13 mouse cellular contexts compared by ENCODE assay signal in the genomic region with DNA sequence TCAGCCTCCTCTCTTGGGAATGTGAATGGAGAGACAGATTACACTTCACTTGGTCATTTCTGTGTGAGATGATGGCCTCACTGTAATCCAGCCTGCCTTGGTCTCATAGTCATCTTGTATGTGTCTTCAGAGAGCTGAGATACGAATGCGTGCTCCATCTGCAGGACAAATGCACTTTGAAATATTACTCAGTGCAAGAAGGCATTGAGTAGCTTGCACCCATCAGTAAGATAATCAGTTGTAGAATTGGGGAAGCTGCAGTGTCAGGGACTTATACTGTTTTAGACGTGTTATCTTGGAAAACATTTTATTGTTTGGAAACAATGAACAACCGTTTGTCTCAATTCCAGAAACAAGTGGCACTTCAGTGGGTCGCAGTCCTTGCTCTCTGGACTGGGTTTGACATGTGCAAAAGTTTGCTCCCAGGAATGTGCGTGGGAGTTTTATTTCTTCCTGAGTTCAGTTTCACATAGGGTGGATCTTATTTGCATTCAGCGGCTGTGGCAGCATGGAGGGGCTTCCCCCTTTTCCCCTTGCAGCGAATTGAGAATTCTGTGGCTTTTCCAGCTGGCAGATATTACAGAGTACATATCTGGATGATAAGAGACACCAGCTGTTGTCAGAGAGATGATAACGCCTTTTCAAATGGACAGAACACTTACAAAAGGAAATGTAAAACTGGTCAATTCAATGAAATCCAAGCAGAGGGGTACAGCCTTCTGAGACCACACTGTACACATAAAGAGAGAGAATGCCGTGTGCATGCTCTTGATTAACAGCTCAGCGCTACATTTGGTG. TPM values are rescaled to one million over a fixed set of nuclear protein-coding genes. Genes with fewer than 3 reads are reported as not detected.
DNase-seq lines count a peak whose midpoint lies in the region; ATAC-seq and TF ChIP-seq lines count a peak whose summit lies in the region.
"Had no signal": no experiment of that assay in that cellular context is flagged by ENCODE, and none has a peak within 500 bp of the region (broad histone marks: within the 10 kb centered on the region; RNA-seq: fewer than 3 reads in every experiment).

No protein-coding gene starts in this region.

- ATAC-seq in lung, embryonic 14.5 days (ENCODE audit: insufficient read depth): peak; percentile 35; the same call in 1 of the 2 replicates
- peak; percentile 35 for ATAC-seq in liver, embryonic 13.5 days (ENCODE audit: low read depth)
- ATAC-seq: activated CD4-positive, CD25-positive, alpha-beta regulatory T cell, adult 4 months had no signal

- no peaks in the 10 kb centered on the region for H3K36me3 ChIP-seq in heart, embryonic 10.5 days
- no peaks in the 10 kb centered on the region for H3K36me3 ChIP-seq in lung, embryonic 14.5 days (ENCODE audit: insufficient read depth)
- H3K36me3 ChIP-seq in liver, embryonic 13.5 days: no peaks in the 10 kb centered on the region

- no peak overlapping the region for H3K9ac ChIP-seq in lung, embryonic 14.5 days
- H3K9ac ChIP-seq in liver, embryonic 13.5 days: peak overlapping the region; percentile 47; the same call in 1 of the 2 replicates

- no peak for TF ChIP-seq CTCF in lung, embryonic 14.5 days (IDR thresholded peaks at IDR 0.05; ENCODE audit: low read depth)

- no peaks in the 10 kb centered on the region for H3K9me3 ChIP-seq in heart, embryonic 10.5 days
- H3K9me3 ChIP-seq in lung, embryonic 14.5 days (ENCODE audit: low read depth, low read length): no peaks in the 10 kb centered on the region
- H3K9me3 ChIP-seq in liver, embryonic 13.5 days (replicated peaks): no peaks in the 10 kb centered on the region

- no peak overlapping the region for H3K4me3 ChIP-seq in heart, embryonic 10.5 days
- no peak overlapping the region for H3K4me3 ChIP-seq in lung, embryonic 14.5 days (ENCODE audit: low read depth, low read length)
- H3K4me3 ChIP-seq in liver, embryonic 13.5 days (replicated peaks): no peak overlapping the region

- H3K4me1 ChIP-seq in heart, embryonic 10.5 days: peaks cover 14% of the 10 kb centered on the region; the same call in 1 of the 2 replicates
- peaks cover 6% of the 10 kb centered on the region; the same call in 1 of the 2 replicates for H3K4me1 ChIP-seq in lung, embryonic 14.5 days (ENCODE audit: insufficient read depth)
- peaks cover 50% of the 10 kb centered on the region for H3K4me1 ChIP-seq in liver, embryonic 13.5 days (replicated peaks)

- WGBS in heart, embryonic 10.5 days: 45% methylated on average over 11 of the region's 11 CpGs
- 33% methylated on average over 11 of the region's 11 CpGs for WGBS in lung, embryonic 14.5 days
- WGBS in liver, embryonic 13.5 days (ENCODE audit: insufficient replicate concordance): 27% methylated on average over 11 of the region's 11 CpGs

- no peak overlapping the region for H3K27ac ChIP-seq in heart, embryonic 10.5 days
- no peak overlapping the region for H3K27ac ChIP-seq in lung, embryonic 14.5 days (ENCODE audit: low read depth)
- H3K27ac ChIP-seq in liver, embryonic 13.5 days: peak overlapping the region; percentile 82
- H3K27ac ChIP-seq: macrophage had no signal

- H3K27me3 ChIP-seq in heart, embryonic 10.5 days (ENCODE audit: insufficient read depth, poor library complexity, severe bottlenecking): no peaks in the 10 kb centered on the region
- H3K27me3 ChIP-seq in lung, embryonic 14.5 days (ENCODE audit: insufficient read depth, low read length): no peaks in the 10 kb centered on the region
- no peaks in the 10 kb centered on the region for H3K27me3 ChIP-seq in liver, embryonic 13.5 days

- H3K4me2 ChIP-seq in lung, embryonic 14.5 days: no peak overlapping the region
- H3K4me2 ChIP-seq in liver, embryonic 13.5 days: peak overlapping the region; percentile 31

- DNase-seq in heart, adult 18-20 months: peak; percentile 10 to 17
- DNase-seq in heart, embryonic 10.5 days (ENCODE audit: low spot score): no peak
- DNase-seq in lung, embryonic 14.5 days: peak; percentile 41
- DNase-seq in lung, postnatal 4 days: no peak
- peak; percentile 30 for DNase-seq in Muller cell, postnatal 12 days (ENCODE audit: inconsistent ontology term)
- DNase-seq in liver, embryonic 13.5 days: no peak
- no peak for DNase-seq in thymus, postnatal 25 days
- DNase-seq in gastrocnemius, postnatal 4 days (ENCODE audit: low spot score in 2 of 2): no peak
- DNase-seq: cerebellum, adult 11-12 months; kidney, adult 2 months had no signal

RNA-seq across cellular contexts. Expression of a gene that starts 15.1 kb away (rescaled TPM):
- total RNA-seq in heart, adult 18-20 months (2021): 1 to 10 TPM in 1 of 2 experiments, not detected in 1; 1.7 TPM
- not detected in 2 replicates for polyA plus RNA-seq in heart, embryonic 10.5 days (2016; fragmentation: Nextera tagmentation; extraction: Ambion mirVana)
- not detected in 2 replicates for polyA plus RNA-seq in lung, embryonic 14.5 days (2014; fragmentation: Nextera tagmentation; extraction: Ambion mirVana)
- not detected in 2 replicates for polyA plus RNA-seq in liver, embryonic 13.5 days (2015; fragmentation: Nextera tagmentation; extraction: Ambion mirVana)
- not detected for total RNA-seq in gastrocnemius, postnatal 4 days (2021)
- polyA plus RNA-seq: activated CD4-positive, CD25-positive, alpha-beta regulatory T cell, adult 4 months; heart, embryonic 14.5 days; kidney, adult 2 months; macrophage had no signal

Comparison
In these comparisons a context has a peak if more than half of its experiments do, and no peak if none do; other contexts are left out.
1. DNase-seq: peak in heart, adult 18-20 months (2 of 2), lung, embryonic 14.5 days (single experiment) and Muller cell, postnatal 12 days (single experiment); none in heart, embryonic 10.5 days (single experiment), lung, postnatal 4 days (0 of 2), liver, embryonic 13.5 days (single experiment), thymus, postnatal 25 days (single experiment) and gastrocnemius, postnatal 4 days (0 of 2).